In the genomic region with DNA sequence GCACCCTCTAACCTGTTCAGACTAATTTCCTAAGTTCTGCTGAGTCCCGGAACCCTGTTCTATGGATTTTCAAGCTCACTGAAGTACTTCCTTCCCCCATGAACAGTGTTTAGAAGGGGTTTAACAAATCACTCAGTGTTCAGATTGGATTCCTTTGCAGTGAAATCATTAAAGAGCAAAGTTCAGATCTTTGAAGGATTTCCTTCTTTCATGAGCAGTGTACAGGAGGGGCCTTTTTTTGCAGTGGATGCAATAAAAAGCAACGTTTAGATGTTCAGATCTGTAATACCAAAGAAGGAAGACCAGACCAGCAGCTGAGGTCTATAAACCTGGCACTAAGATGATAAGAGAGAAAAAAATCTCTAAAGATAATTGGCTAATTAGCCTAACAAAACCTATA, we compare ENCODE assay signal across 28 mouse cellular contexts.
"Had no signal": no experiment of that assay in that cellular context is flagged by ENCODE, and none has a peak within 500 bp of the region (broad histone marks: within the 10 kb centered on the region; RNA-seq: fewer than 3 reads in every experiment).

No protein-coding gene starts in this region.

- DNase-seq: cerebellum, adult 2 months; cerebellum, adult 8-10 months; cerebellum, adult 9-10 months; cerebellum, adult 9-11 months; cerebellum, postnatal 10 days; cerebellum, postnatal 14 days; cerebellum, postnatal 25 days; cerebellum, postnatal 36 days; embryo, embryonic 11 days; forebrain, postnatal 0 days; gastrocnemius, adult 2 months; gastrocnemius, postnatal 10 days; gastrocnemius, postnatal 14 days; gastrocnemius, postnatal 25 days; gastrocnemius, postnatal 36 days; heart, adult 11 months; heart, adult 18-20 months had no signal

- H3K4me1 ChIP-seq: embryonic facial prominence, embryonic 10.5 days; embryonic facial prominence, embryonic 12.5 days; embryonic facial prominence, embryonic 13.5 days; embryonic facial prominence, embryonic 15.5 days; forebrain, embryonic 10.5 days; forebrain, embryonic 12.5 days; forebrain, embryonic 13.5 days; forebrain, embryonic 15.5 days had no signal

- H3K27me3 ChIP-seq: embryonic facial prominence, embryonic 12.5 days; embryonic facial prominence, embryonic 13.5 days; embryonic facial prominence, embryonic 15.5 days; forebrain, embryonic 12.5 days; forebrain, embryonic 13.5 days; forebrain, embryonic 15.5 days had no signal

- H3K4me3 ChIP-seq: embryonic facial prominence, embryonic 10.5 days; embryonic facial prominence, embryonic 12.5 days; embryonic facial prominence, embryonic 13.5 days; embryonic facial prominence, embryonic 15.5 days; erythroblast, embryonic 14.5 days; forebrain, embryonic 10.5 days; forebrain, embryonic 12.5 days; forebrain, embryonic 13.5 days; forebrain, embryonic 15.5 days; gastrocnemius, adult 2 months had no signal

- H3K27ac ChIP-seq: embryonic facial prominence, embryonic 10.5 days; embryonic facial prominence, embryonic 12.5 days; embryonic facial prominence, embryonic 13.5 days; embryonic facial prominence, embryonic 15.5 days; forebrain, embryonic 10.5 days; forebrain, embryonic 12.5 days; forebrain, embryonic 13.5 days; forebrain, embryonic 15.5 days; gastrocnemius, adult 2 months had no signal

- H3K9me3 ChIP-seq: embryonic facial prominence, embryonic 10.5 days; embryonic facial prominence, embryonic 12.5 days; embryonic facial prominence, embryonic 13.5 days; embryonic facial prominence, embryonic 15.5 days; forebrain, embryonic 10.5 days; forebrain, embryonic 12.5 days; forebrain, embryonic 13.5 days; forebrain, embryonic 15.5 days had no signal

- H3K36me3 ChIP-seq: embryonic facial prominence, embryonic 10.5 days; embryonic facial prominence, embryonic 12.5 days; embryonic facial prominence, embryonic 13.5 days; embryonic facial prominence, embryonic 15.5 days; forebrain, embryonic 10.5 days; forebrain, embryonic 12.5 days; forebrain, embryonic 15.5 days had no signal

- H3K4me2 ChIP-seq: embryonic facial prominence, embryonic 12.5 days; embryonic facial prominence, embryonic 13.5 days; embryonic facial prominence, embryonic 15.5 days; forebrain, embryonic 12.5 days; forebrain, embryonic 13.5 days; forebrain, embryonic 15.5 days had no signal

- ATAC-seq: forebrain, embryonic 13.5 days; forebrain, embryonic 14.5 days; forebrain, embryonic 15.5 days; forebrain, embryonic 16.5 days; forebrain, postnatal 0 days had no signal

- H3K9ac ChIP-seq: embryonic facial prominence, embryonic 12.5 days; embryonic facial prominence, embryonic 13.5 days; embryonic facial prominence, embryonic 15.5 days; forebrain, embryonic 12.5 days; forebrain, embryonic 13.5 days; forebrain, embryonic 15.5 days; forebrain, postnatal 0 days had no signal
